Mouse (Mus musculus) heart, postnatal 0 days (tissue): ENCODE measurements at regions not wholly inside any gene's neighbourhood (a gene's known extent, or its start where the extent isn't known, plus 50 kb on each side); places are given as distances from the start of the nearest gene placed in this dataset.

Experiments
- CTCF ChIP-seq: IDR thresholded peaks from 2 replicates; pipeline ENCODE4 v1.5.1; 2016; ENCODE audit warnings: antibody characterized with exemption, control low read depth, low read depth
- EP300 ChIP-seq: IDR thresholded peaks from 2 replicates; pipeline ENCODE4 v1.6.1; 2016; ENCODE audit warnings: antibody characterized with exemption, low read depth

GRCm38 (mm10) chr3:42227679-42228398 lies 485.4 kb downstream of the D3Ertd751e start:
- TF ChIP-seq CTCF (no peak), EP300 (no peak)
